Mouse (Mus musculus) cortical plate, adult 2 months (tissue): ENCODE results near the gene Sarm1.

Source experiments
- CTCF ChIP-seq: fragments of 200-500 bp; IDR thresholded peaks from 2 replicates; pipeline ENCODE4 v1.5.1; 2011; ENCODE audit warnings: mild to moderate bottlenecking, control low read depth, low read length; ENCODE audit not compliant: insufficient read depth; ENCODE audit errors: extremely low read depth
- POLR2A ChIP-seq: fragments of 200-500 bp; IDR thresholded peaks from 2 replicates; pipeline ENCODE4 v1.6.1; 2011; ENCODE audit warnings: mild to moderate bottlenecking, low read length, control low read depth; ENCODE audit not compliant: insufficient read depth; ENCODE audit errors: extremely low read depth

GRCm38 (mm10) chr11:78521880-78522279 lies 24.3 kb upstream of the Sarm1 start:
- TF ChIP-seq CTCF = no peak
- TF ChIP-seq POLR2A = no peak
